Mouse (Mus musculus): Measurements from ENCODE around the gene Inca1. TPM values are rescaled to one million over a fixed set of nuclear protein-coding genes. Genes with fewer than 3 reads are reported as not detected.

Gene Inca1
- polyA plus RNA-seq, 1 experiment from 2014 or later = 1.6 TPM

DNA sequence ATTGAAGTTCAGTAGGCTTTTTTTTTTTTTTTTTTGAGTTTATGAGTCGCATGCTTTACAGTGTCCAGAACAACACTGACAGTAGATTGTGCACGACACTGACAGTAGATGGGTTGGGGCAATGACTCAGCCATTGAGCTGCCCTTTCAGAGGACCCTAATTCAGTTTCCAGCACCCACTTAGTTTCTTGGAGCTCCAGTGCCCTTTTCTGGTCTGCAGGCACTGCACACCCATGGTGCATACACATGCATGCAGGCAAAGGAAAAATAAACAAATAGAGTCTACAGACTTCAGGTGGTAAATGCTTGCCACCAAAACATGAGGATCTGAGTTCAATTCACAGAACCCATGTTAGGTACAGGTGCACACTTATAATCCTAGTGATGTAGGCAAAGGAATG is 26.6 kb upstream of the Inca1 start:
- Histone ChIP-seq H3K9me3 (no peaks in the 10 kb centered on the region), H3K27me3 (no peaks in the 10 kb centered on the region), H3K4me2 (no peak overlapping the region), H3K4me1 (replicated peaks) (no peaks in the 10 kb centered on the region), H3K4me3 (no peak overlapping the region), H3K36me3 (peaks cover 72% of the 10 kb centered on the region), H3K27ac (no peak overlapping the region), H3K9ac (no peak overlapping the region)
- 97% methylated on average over 2 of the region's 2 CpGs for WGBS
- ATAC-seq (ENCODE audit: low FRiP score) = no peak

DNA sequence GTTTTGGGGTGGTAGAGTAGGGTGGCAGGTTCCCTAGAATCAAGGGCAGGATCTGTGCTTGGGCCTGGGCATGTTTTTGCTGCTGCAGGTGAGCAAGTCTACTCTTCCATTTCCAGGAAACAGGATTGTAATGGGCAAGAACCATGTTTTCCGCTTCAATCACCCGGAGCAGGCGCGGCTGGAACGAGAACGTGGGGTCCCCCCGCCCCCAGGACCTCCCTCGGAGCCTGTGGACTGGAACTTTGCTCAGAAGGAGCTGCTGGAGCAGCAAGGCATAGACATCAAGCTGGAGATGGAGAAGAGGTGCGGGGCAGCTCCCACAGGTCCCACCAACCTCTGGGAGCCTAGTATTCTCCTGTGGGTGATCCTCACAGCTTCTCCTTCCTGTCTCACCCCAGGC is 24.8 kb upstream of the Inca1 start:
- Histone ChIP-seq H3K4me1 (replicated peaks) (no peaks in the 10 kb centered on the region), H3K4me2 (no peak overlapping the region), H3K4me3 (no peak overlapping the region), H3K9me3 (no peaks in the 10 kb centered on the region), H3K9ac (no peak overlapping the region), H3K27me3 (no peaks in the 10 kb centered on the region), H3K27ac (no peak overlapping the region), H3K36me3 (peaks cover 89% of the 10 kb centered on the region)
- no peak for ATAC-seq (ENCODE audit: low FRiP score)
- 95% methylated on average over 9 of the region's 9 CpGs for WGBS

DNA sequence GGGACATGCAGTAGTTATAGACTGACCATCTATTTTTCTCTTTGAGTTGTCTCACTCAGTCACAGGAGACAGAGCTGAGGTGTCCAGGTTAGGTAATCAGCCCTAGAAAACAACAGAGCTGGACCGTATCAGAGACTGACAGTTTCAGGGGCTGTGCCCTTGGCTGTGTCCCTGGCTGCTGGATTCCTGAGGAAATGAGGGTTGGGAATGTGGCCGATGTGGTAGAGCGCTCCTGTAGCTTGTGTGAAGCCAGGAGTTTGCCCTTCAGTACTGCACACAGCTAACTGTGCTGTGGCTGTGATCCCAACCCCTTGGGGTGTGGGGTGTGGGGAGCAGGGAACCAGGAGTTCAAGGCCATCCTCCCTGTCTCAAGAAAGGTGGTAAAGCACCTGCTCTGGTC is 21.1 kb upstream of the Inca1 start:
- no peaks in the 10 kb centered on the region for H3K4me1 ChIP-seq (replicated peaks)

DNA sequence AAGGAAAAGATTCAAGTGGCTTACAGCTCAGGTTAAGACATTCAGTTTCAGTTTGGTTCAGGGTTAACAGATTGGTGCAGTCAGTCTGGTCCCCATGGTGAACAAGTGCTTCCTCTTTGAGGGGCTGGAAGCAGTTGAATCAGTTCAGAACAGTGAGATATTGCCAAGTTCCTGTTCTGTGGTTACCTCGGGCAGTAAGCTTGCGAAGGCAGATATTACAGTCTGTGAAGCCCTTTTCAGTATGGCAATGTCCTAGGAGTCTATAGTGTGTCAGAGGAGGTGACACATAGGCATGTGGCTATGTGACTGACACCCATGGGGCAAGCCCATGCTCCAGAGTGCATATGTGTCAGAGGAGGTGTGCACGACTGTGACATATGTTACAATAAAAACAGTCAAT is 20.6 kb upstream of the Inca1 start:
- Histone ChIP-seq H3K27ac (no peak overlapping the region), H3K4me2 (no peak overlapping the region), H3K9ac (no peak overlapping the region), H3K9me3 (no peaks in the 10 kb centered on the region), H3K4me3 (no peak overlapping the region), H3K4me1 (replicated peaks) (no peaks in the 10 kb centered on the region), H3K36me3 (peaks cover 93% of the 10 kb centered on the region), H3K27me3 (no peaks in the 10 kb centered on the region)
- ATAC-seq (ENCODE audit: low FRiP score) = no peak
- 95% methylated on average over 3 of the region's 3 CpGs for WGBS

More for the DNA sequence above, 21.1 kb upstream of the Inca1 start:
- Histone ChIP-seq H3K36me3 (peaks cover 93% of the 10 kb centered on the region), H3K4me3 (no peak overlapping the region), H3K9me3 (no peaks in the 10 kb centered on the region), H3K9ac (no peak overlapping the region), H3K4me2 (no peak overlapping the region), H3K27me3 (no peaks in the 10 kb centered on the region), H3K27ac (no peak overlapping the region)
- no peak for ATAC-seq (ENCODE audit: low FRiP score)
- 96% methylated on average over 3 of the region's 3 CpGs for WGBS

DNA sequence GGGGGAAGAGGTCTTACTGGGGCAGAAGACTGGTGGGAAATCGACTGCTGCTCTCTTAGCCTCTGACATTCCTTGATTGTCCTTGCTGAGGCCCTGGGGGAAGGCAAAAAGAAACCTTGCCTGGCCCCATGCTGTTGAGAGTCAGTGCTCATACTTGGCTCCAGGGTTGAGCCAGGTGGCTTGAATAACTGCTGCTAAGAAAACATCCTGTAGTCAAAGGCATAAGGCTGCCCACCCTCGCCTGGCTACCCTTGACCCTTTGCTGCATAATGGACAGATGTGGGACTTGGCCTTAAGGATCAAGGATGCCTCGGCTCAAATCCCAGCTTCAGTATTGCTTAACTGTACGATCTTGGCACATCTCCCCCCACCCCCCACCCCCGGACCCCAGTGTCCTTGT is 18.5 kb upstream of the Inca1 start:
- Histone ChIP-seq H3K27me3 (no peaks in the 10 kb centered on the region), H3K27ac (no peak overlapping the region), H3K4me2 (no peak overlapping the region), H3K9me3 (no peaks in the 10 kb centered on the region), H3K4me3 (no peak overlapping the region), H3K36me3 (peaks cover 83% of the 10 kb centered on the region), H3K4me1 (replicated peaks) (no peaks in the 10 kb centered on the region), H3K9ac (no peak overlapping the region)
- ATAC-seq (ENCODE audit: low FRiP score) = no peak
- 76% methylated on average over 5 of the region's 5 CpGs for WGBS

DNA sequence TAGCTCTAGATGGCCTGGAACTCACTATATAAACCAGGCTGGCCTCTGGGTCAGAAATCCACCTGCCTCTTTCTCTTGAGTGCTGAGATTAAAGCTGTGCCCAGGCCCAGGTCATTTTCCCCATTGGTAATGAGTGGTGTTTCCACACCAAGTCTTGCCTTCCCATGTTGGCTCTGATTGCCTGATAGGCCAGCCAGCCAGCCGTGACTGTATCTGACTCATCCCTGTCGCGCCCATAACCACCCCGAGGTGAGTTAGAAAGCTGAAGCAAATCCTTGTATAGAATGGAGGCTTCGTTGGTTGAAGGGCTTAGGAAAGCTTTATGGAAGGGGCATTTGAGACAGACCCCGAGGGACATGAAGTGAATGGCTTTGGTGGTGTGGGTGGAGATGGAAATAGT is 15.9 kb upstream of the Inca1 start:
- 88% methylated on average over 6 of the region's 6 CpGs for WGBS
- Histone ChIP-seq H3K36me3 (peaks cover 80% of the 10 kb centered on the region), H3K9me3 (no peaks in the 10 kb centered on the region), H3K9ac (no peak overlapping the region), H3K4me3 (no peak overlapping the region), H3K4me2 (no peak overlapping the region), H3K4me1 (replicated peaks) (no peaks in the 10 kb centered on the region), H3K27ac (no peak overlapping the region), H3K27me3 (no peaks in the 10 kb centered on the region)
- ATAC-seq (ENCODE audit: low FRiP score) = no peak

DNA sequence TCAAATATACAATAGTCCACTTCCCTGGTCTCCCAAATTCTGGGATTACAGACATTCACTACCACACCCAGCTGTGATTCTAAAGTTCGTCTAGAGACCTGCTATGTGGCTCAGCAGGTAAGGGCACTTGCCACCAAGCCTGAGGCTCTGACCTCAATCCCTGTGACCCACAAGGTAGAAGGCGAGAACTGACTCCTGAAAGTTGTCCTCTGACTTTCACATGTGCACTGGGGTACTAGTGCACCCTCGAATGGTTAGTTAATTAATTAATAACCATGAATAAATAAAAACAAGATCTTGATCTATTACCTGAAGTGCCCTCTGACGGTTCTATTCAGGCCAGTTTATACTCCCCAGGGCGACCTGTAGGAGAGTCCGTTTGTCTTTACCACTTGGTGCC is 13.3 kb upstream of the Inca1 start:
- Histone ChIP-seq H3K9ac (no peak overlapping the region), H3K4me2 (no peak overlapping the region), H3K4me1 (replicated peaks) (no peaks in the 10 kb centered on the region), H3K27me3 (no peaks in the 10 kb centered on the region), H3K4me3 (no peak overlapping the region), H3K36me3 (peaks cover 81% of the 10 kb centered on the region), H3K9me3 (no peaks in the 10 kb centered on the region), H3K27ac (no peak overlapping the region)
- WGBS = 88% methylated on average over 6 of the region's 6 CpGs
- no peak for ATAC-seq (ENCODE audit: low FRiP score)

DNA sequence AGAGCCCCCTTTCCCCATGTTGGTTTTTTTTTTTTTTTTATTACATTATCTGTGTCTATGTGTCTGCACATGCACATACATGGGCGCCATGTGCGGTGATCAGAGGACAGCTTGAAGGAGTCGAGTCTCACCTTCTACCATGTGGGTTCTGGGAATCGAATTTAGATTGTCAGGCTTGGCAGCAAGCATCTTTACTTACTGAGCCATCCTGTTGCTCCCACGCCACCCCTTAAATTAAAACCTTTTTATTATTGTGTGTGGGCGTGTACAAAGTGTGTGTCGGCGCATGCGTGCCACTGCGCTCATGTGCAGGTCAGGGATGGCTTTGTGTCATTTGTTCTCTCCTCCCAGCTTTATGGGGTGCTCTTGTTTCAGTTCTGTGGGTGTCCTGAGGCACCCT is 11.1 kb upstream of the Inca1 start:
- Histone ChIP-seq H3K9ac (no peak overlapping the region), H3K4me2 (no peak overlapping the region), H3K4me1 (replicated peaks) (no peaks in the 10 kb centered on the region), H3K9me3 (no peaks in the 10 kb centered on the region), H3K4me3 (no peak overlapping the region), H3K27me3 (no peaks in the 10 kb centered on the region), H3K36me3 (peaks cover 81% of the 10 kb centered on the region), H3K27ac (no peak overlapping the region)
- 95% methylated on average over 10 of the region's 10 CpGs for WGBS
- no peak for ATAC-seq (ENCODE audit: low FRiP score)

DNA sequence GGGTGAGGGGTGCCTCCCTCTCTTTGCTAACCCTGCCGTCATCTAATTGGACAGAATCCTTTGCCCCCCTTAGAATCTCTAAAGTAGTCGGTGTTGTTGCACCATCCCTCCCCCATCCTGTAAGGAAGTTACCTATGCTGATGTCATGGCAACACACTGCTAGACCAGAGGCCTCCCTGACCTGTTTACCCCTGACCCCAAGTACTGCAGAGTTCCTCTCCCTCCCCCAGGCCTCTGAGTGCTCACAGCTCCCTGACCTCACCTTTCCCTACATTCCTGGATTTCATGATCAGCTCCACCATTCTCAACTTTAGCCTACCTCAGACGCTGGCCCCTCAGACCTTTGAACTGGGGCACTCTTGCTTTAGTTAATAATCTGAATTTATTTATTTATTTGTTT is 6.2 kb upstream of the Inca1 start:
- Histone ChIP-seq H3K27me3 (no peaks in the 10 kb centered on the region), H3K36me3 (peaks cover 81% of the 10 kb centered on the region), H3K9me3 (no peaks in the 10 kb centered on the region), H3K4me3 (no peak overlapping the region), H3K27ac (no peak overlapping the region), H3K9ac (no peak overlapping the region), H3K4me2 (no peak overlapping the region), H3K4me1 (replicated peaks) (peaks cover 18% of the 10 kb centered on the region)
- WGBS = 85% methylated on average over 3 of the region's 3 CpGs
- ATAC-seq (ENCODE audit: low FRiP score) = no peak

DNA sequence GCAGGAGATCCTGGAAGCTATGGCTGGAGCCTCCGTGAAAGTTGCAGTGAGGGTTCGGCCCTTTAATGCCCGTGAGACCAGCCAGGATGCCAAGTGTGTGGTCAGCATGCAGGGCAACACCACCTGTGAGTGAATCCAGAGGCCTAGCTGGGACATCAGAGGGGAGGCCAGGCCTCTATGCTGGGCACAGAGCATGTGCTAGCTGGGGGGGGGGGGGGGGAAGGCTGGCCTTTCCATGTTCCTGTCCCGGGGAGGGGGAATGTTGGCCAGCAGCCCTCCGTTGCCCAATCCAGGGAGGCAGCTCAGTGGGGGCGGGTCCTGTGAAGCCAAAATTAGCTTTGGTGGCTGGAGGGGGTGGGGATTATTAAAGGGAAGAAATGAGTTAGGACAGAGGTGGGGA is 2.8 kb upstream of the Inca1 start:
- Histone ChIP-seq H3K4me3 (no peak overlapping the region), H3K9ac (peak overlapping the region; percentile 95), H3K27ac (no peak overlapping the region), H3K27me3 (no peaks in the 10 kb centered on the region), H3K4me1 (replicated peaks) (peaks cover 26% of the 10 kb centered on the region), H3K36me3 (peaks cover 47% of the 10 kb centered on the region), H3K4me2 (0 out of 2 replicates have a peak overlapping the region, but pooled peaks have one; percentile 89), H3K9me3 (no peaks in the 10 kb centered on the region)
- 78% methylated on average over 6 of the region's 6 CpGs for WGBS
- no peak for ATAC-seq (ENCODE audit: low FRiP score)

DNA sequence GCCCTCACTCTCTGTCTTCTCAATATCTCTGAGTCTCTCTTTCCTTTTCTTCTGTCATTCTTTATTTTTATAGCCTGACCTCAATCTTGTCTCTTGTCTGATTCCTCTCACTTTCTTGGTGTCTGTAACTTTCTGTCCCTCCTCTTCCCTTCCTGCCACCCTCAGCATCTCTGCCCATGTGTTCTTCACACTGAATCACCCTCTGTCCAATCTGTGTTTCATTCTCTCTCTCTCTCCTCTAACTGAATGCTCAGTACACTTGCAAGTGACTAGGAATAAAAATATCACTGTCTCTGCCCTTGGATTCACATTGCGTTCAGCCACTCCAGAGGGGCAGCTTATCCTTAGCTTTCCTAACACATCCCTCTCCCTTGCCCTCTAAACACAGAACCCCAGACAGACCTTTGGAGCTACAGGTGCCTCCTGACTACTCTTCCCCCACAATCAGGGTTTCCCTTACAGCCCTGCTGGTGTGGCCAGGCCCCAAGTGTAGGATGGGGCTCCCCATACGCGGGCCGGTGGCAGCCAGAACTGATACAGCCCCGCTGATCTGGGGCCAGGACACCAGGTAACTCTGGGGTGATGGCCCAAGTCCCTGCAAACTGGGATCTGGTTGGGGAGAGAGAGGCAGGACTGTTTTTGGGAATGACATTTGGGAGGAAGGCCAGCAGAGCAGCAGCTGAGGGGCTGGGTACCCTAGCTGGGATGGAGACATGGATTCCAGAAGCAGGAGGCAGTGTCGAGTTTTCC is 2.2 kb upstream of the Inca1 start:
- H3K4me3 ChIP-seq = peak overlapping the region; percentile 91
- H3K9me3 ChIP-seq = no peaks in the 10 kb centered on the region
- H3K9ac ChIP-seq = peak overlapping the region; percentile 95
- H3K4me1 ChIP-seq (replicated peaks) = peaks cover 26% of the 10 kb centered on the region
- ATAC-seq (ENCODE audit: low FRiP score) = no peak
- peaks cover 41% of the 10 kb centered on the region for H3K36me3 ChIP-seq
- no peaks in the 10 kb centered on the region for H3K27me3 ChIP-seq
- peak overlapping the region; percentile 89 for H3K4me2 ChIP-seq
- H3K27ac ChIP-seq = no peak overlapping the region
- WGBS = 77% methylated on average over 6 of the region's 6 CpGs

DNA sequence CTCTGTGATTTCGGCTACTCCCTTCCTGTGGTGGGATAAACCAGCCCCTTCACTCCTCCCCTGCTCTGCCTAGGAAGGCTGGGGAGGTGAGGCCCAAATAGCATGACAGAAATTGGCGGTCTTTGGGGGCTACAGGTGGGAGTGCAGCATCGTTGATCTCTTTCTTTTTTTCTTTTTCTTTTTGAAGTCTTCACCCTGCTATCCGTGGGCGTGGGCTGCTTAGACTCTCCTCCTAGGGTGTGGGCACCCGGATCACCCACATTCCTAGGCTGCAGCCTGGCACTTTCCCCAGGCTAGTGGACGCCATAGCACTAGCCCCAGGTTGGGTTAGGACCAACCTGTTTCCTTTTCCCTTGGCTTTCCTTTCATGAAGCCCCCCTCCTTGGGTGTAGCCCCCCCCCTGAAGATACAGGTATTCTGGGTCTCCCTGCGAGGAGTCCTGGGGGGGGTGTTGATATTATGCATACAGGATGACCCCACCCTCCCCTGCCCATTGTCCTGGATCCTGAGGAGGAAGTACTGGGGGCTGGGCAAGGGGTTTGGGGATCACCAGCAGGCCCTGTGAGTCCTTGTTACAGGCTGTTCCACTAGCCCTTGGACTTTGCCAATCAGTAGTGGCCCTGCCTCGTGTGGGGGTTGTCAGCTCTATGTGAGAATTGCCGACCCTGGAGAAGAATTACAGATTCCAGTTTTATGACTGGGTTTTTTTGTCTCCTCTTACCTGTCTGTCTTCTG is 1.4 kb upstream of the Inca1 start:
- no peak for ATAC-seq (ENCODE audit: low FRiP score)
- no peaks in the 10 kb centered on the region for H3K27me3 ChIP-seq
- 14% methylated on average over 10 of the region's 10 CpGs for WGBS
- peak overlapping the region; percentile 91 for H3K4me3 ChIP-seq
- H3K9me3 ChIP-seq = no peaks in the 10 kb centered on the region
- H3K9ac ChIP-seq = peak overlapping the region; percentile 95
- H3K4me2 ChIP-seq = peak overlapping the region; percentile 89
- no peak overlapping the region for H3K27ac ChIP-seq
- peaks cover 26% of the 10 kb centered on the region for H3K4me1 ChIP-seq (replicated peaks)
- H3K36me3 ChIP-seq = peaks cover 33% of the 10 kb centered on the region

DNA sequence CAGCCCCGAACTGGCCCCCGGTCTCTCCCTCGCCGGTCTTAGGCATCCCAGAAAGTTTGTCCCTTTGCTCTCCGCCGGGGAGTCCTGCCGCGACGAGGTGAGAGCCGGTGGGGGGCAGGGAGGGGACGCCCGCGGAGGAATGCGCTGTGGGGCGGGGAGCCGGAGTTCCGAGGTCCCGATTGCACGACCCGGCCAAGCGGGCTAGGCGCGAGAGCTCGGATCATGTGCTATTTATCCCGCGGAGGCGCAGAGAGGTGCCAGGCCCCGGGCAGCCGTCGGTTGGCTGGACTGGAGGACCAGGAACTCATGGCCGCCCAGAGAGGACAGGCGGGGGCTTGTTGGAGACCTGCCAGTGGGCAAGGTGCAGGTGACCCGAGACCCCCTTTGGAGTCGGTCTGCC is 658 bp upstream of the Inca1 start:
- peak overlapping the region; percentile 93 for H3K27ac ChIP-seq
- H3K27me3 ChIP-seq = no peaks in the 10 kb centered on the region
- under 1% methylated on average over 33 of the region's 34 CpGs for WGBS
- no peaks in the 10 kb centered on the region for H3K9me3 ChIP-seq
- peak; percentile 36 for ATAC-seq (ENCODE audit: low FRiP score)
- H3K9ac ChIP-seq = peak overlapping the region; percentile 95
- H3K4me3 ChIP-seq = peak overlapping the region; percentile 91
- peaks cover 26% of the 10 kb centered on the region for H3K4me1 ChIP-seq (replicated peaks)
- peaks cover 25% of the 10 kb centered on the region for H3K36me3 ChIP-seq
- peak overlapping the region; percentile 89 for H3K4me2 ChIP-seq
